Mouse (Mus musculus) MEL (cell line): ENCODE data around the gene Ppp2r1b. TPM values are rescaled to one million over a fixed set of nuclear protein-coding genes. Genes with fewer than 3 reads are reported as not detected.

Source experiments
- DNase-seq: peaks from one replicate; pipeline ENCODE4 v3.0.0; 2011; ENCODE audit warnings: low read depth, low spot score
- H3K27ac ChIP-seq: 2 replicates; pipeline ENCODE4 v1.5.1; 2012; ENCODE audit warnings: low read depth, mild to moderate bottlenecking, control low read depth, low read length, moderate library complexity; ENCODE audit not compliant: control insufficient read depth
- H3K27me3 ChIP-seq, 2 experiments: fragments of 150-350 bp in 1 of 2; sonication (generic) in 1 of 2; 2 replicates each; pipeline ENCODE4 v1.6.1; 2012; ENCODE audit warnings: low read length in 2 of 2, mild to moderate bottlenecking in 2 of 2, improper control_type of control experiment in 1 of 2, moderate library complexity in 1 of 2; ENCODE audit not compliant: insufficient read depth in 2 of 2, control insufficient read depth in 1 of 2
- H3K36me3 ChIP-seq, 2 experiments: 2 replicates each; pipeline ENCODE4 v1.6.1; 2012 to 2014; ENCODE audit warnings: low read length in 2 of 2, improper control_type of control experiment in 1 of 2, inconsistent platforms in 1 of 2, mild to moderate bottlenecking in 1 of 2; ENCODE audit not compliant: insufficient read depth in 2 of 2, control insufficient read depth in 1 of 2
- H3K4me1 ChIP-seq, 2 experiments: fragments of 150-350 bp in 1 of 2; sonication (generic) in 1 of 2; 2 replicates each; pipeline ENCODE4 v1.6.1; 2012; ENCODE audit warnings: low read length in 2 of 2, improper control_type of control experiment in 1 of 2, mild to moderate bottlenecking in 1 of 2; ENCODE audit not compliant: insufficient read depth in 2 of 2, control insufficient read depth in 1 of 2
- H3K4me3 ChIP-seq, 2 experiments: fragments of 150-350 bp in 1 of 2; sonication (generic) in 1 of 2; 2 replicates each; pipeline ENCODE4 v1.5.1; 2012; ENCODE audit warnings: low read depth in 2 of 2, low read length in 2 of 2, mild to moderate bottlenecking in 2 of 2, moderate library complexity in 2 of 2, control low read depth in 1 of 2, improper control_type of control experiment in 1 of 2; ENCODE audit not compliant: control insufficient read depth in 1 of 2, insufficient read depth in 1 of 2
- H3K79me2 ChIP-seq: 2 replicates; pipeline ENCODE4 v1.6.1; 2012; ENCODE audit warnings: mild to moderate bottlenecking, low read length, moderate library complexity; ENCODE audit not compliant: control insufficient read depth, poor library complexity, insufficient read depth
- H3K9ac ChIP-seq: 2 replicates; pipeline ENCODE4 v1.6.1; 2012; ENCODE audit warnings: low read depth, mild to moderate bottlenecking, control low read depth, low read length, moderate library complexity; ENCODE audit not compliant: control insufficient read depth, poor library complexity, severe bottlenecking
- H3K9me3 ChIP-seq: fragments of 150-350 bp; sonication (generic); replicated peaks from 2 replicates; pipeline ENCODE4 v1.6.1; 2012; ENCODE audit warnings: mild to moderate bottlenecking, low read length, improper control_type of control experiment, moderate library complexity; ENCODE audit not compliant: insufficient read depth
- CHD1 ChIP-seq: IDR thresholded peaks from 2 replicates; pipeline ENCODE4 v1.6.1; 2012; ENCODE audit warnings: low read depth, mild to moderate bottlenecking, inconsistent platforms, low read length, improper control_type of control experiment
- E2F4 ChIP-seq: IDR thresholded peaks from 2 replicates; pipeline ENCODE4 v1.6.1; 2011; ENCODE audit warnings: low read depth, low read length, improper control_type of control experiment, borderline replicate concordance
- GABPA ChIP-seq: IDR thresholded peaks from 2 replicates; pipeline ENCODE4 v1.6.1; 2012; ENCODE audit warnings: low read depth, mild to moderate bottlenecking, inconsistent platforms, low read length, improper control_type of control experiment, moderate library complexity
- HCFC1 ChIP-seq: IDR thresholded peaks from 2 replicates; pipeline ENCODE4 v1.6.1; 2012; ENCODE audit warnings: low read depth, mild to moderate bottlenecking, inconsistent platforms, low read length, improper control_type of control experiment, moderate library complexity
- MAFK ChIP-seq: IDR thresholded peaks from 2 replicates; pipeline ENCODE4 v1.6.1; 2011; ENCODE audit warnings: low read depth, mild to moderate bottlenecking, low read length, improper control_type of control experiment, borderline replicate concordance
- MAX ChIP-seq: IDR thresholded peaks from 2 replicates; pipeline ENCODE4 v1.6.1; 2011; ENCODE audit warnings: low read length, improper control_type of control experiment
- MAZ ChIP-seq: IDR thresholded peaks from 2 replicates; pipeline ENCODE4 v1.6.1; 2012; ENCODE audit warnings: low read depth, mild to moderate bottlenecking, inconsistent platforms, low read length, improper control_type of control experiment
- MXI1 ChIP-seq: IDR thresholded peaks from 2 replicates; pipeline ENCODE4 v1.6.1; 2011; ENCODE audit warnings: mild to moderate bottlenecking, low read depth, low read length, improper control_type of control experiment
- MYC ChIP-seq: IDR thresholded peaks from 2 replicates; pipeline ENCODE4 v1.6.1; 2011; ENCODE audit warnings: low read depth, mild to moderate bottlenecking, low read length, improper control_type of control experiment, moderate library complexity
- POLR2A ChIP-seq, 2 experiments: IDR thresholded peaks; 2 replicates each; pipeline ENCODE4 v1.6.1; 2011 to 2012; ENCODE audit warnings: low read length in 2 of 2, mild to moderate bottlenecking in 2 of 2, control low read depth in 1 of 2, improper control_type of control experiment in 1 of 2, low read depth in 1 of 2, moderate library complexity in 1 of 2; ENCODE audit not compliant: control insufficient read depth in 1 of 2, insufficient read depth in 1 of 2, poor library complexity in 1 of 2
- POLR2AphosphoS5 ChIP-seq: IDR thresholded peaks from 2 replicates; pipeline ENCODE4 v1.6.1; 2012; ENCODE audit warnings: low read depth, borderline replicate concordance, mild to moderate bottlenecking, inconsistent platforms, low read length, moderate library complexity, mixed read lengths
- SIN3A ChIP-seq: IDR thresholded peaks from 2 replicates; pipeline ENCODE4 v1.6.1; 2012; ENCODE audit warnings: low read length, improper control_type of control experiment, inconsistent platforms
- SMC3 ChIP-seq: IDR thresholded peaks from 2 replicates; pipeline ENCODE4 v1.6.1; 2011; ENCODE audit warnings: low read depth, low read length, improper control_type of control experiment
- TAL1 ChIP-seq: IDR thresholded peaks from 2 replicates; pipeline ENCODE4 v1.6.1; 2012; ENCODE audit warnings: mild to moderate bottlenecking, inconsistent platforms, low read length, moderate library complexity, mixed read lengths
- TBP ChIP-seq: IDR thresholded peaks from 2 replicates; pipeline ENCODE4 v1.8.0; 2011; ENCODE audit warnings: low read depth, low read length, improper control_type of control experiment
- USF1 ChIP-seq: IDR thresholded peaks from 2 replicates; pipeline ENCODE4 v1.6.1; 2014; ENCODE audit warnings: low read depth, mild to moderate bottlenecking, inconsistent platforms, low read length, improper control_type of control experiment, moderate library complexity
- ZNF384 ChIP-seq: IDR thresholded peaks from 2 replicates; pipeline ENCODE4 v1.6.1; 2012; ENCODE audit warnings: low read depth, mild to moderate bottlenecking, inconsistent platforms, low read length, improper control_type of control experiment
- polyA plus RNA-seq, 2 experiments: library from polyadenylated mRNA; stranded (reverse) in 1 of 2; unstranded in 1 of 2; fragments of >175 nt in 1 of 2; fragments of >200 nt in 1 of 2; gene quantifications; 2 replicates each; pipeline versions ENCODE4 v1.2.1 to v1.2.4; 2012; ENCODE audit warnings: low replicate concordance in 2 of 2, low read depth in 1 of 2; ENCODE audit not compliant: insufficient read length in 2 of 2, insufficient read depth in 1 of 2, missing spikeins in 1 of 2
- total RNA-seq: library from RNA; depleted of rRNA; stranded (reverse); fragments of 300-350 nt; gene quantifications from 2 replicates; pipeline ENCODE4 v1.2.3, GENCODE M21; 2012

The Ppp2r1b gene
- total and polyA plus RNA-seq, 3 experiments, result 67.6 to 101 TPM; not detected in 1

DNA sequence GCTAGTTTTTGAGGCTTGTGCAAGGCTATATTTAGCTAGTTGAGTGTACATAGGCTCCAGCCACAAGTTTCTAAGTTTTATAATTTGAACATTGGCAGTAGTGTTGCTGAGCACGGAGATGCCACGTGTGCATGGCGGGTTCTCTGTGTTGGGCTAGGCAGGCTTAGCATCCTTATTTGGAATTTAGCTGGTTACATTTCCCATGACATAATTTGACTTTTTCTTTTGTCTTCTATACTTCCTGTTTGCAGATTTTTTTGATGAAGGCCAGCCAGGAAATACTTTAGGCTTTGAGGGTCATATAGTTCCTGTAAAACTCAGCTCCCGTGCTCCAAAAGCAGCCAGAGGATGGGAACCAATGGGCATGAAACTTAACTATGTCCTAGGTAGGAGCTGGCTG lies 18.7 kb downstream of the Ppp2r1b start:
- H3K27me3 ChIP-seq, result no peaks in the 10 kb centered on the region
- no peak overlapping the region for H3K9ac ChIP-seq
- TF ChIP-seq HCFC1, result no peak
- TF ChIP-seq TBP, result no peak
- no peak for TF ChIP-seq GABPA
- no peak for TF ChIP-seq MAZ
- no peak for TF ChIP-seq MAX
- no peak for TF ChIP-seq CHD1
- H3K36me3 ChIP-seq, result peaks cover 0 to 35% of the 10 kb centered on the region in 2 experiments; a peak in 2 of 4 replicates
- H3K27ac ChIP-seq, result no peak overlapping the region
- peaks cover 6% of the 10 kb centered on the region; the same call in 1 of the 2 replicates for H3K79me2 ChIP-seq
- H3K9me3 ChIP-seq, result no peaks in the 10 kb centered on the region
- no peak overlapping the region for H3K4me3 ChIP-seq
- no peaks in the 10 kb centered on the region for H3K4me1 ChIP-seq
- DNase-seq, result no peak

DNA sequence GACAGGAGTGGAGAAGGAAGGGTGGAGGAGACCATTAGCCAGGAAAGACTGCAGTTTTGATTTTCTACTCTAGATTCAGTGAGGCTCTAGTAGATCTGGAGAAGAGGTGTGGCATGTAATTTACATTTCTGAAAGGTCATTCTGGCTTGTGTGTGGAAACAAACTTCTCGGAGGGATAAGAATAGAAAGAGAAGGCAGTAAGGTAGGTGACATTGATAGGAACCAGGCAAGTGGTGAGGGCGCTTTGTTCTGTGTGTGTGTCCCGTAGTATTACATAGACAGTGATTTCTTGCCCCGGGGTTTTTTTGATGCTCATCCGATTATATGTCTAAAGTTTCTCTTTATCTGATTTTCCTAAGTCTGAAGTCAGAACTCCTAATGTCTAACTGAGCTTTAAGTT lies 19.8 kb downstream of the Ppp2r1b start:
- Histone ChIP-seq H3K27me3 (no peaks in the 10 kb centered on the region), H3K9ac (no peak overlapping the region)
- TF ChIP-seq SMC3, result no peak
- TF ChIP-seq POLR2A (IDR thresholded peaks at IDR 0.05; ENCODE audit: control insufficient read depth in 1 of 2, insufficient read depth in 1 of 2, low read depth in 1 of 2, low read length in 2 of 2, poor library complexity in 1 of 2), result 0 out of 4 replicates have a peak, but pooled peaks of 1 of the 2 experiments have one; percentile 14
- TF ChIP-seq, all 39 proteins: peak for 1
- H3K36me3 ChIP-seq, result peaks cover 0 to 35% of the 10 kb centered on the region in 2 experiments; a peak in 2 of 4 replicates
- no peaks in the 10 kb centered on the region; the same call in 1 of the 2 replicates for H3K79me2 ChIP-seq
- H3K4me1 ChIP-seq, result no peaks in the 10 kb centered on the region
- no peaks in the 10 kb centered on the region for H3K9me3 ChIP-seq
- no peak overlapping the region for H3K4me3 ChIP-seq
- DNase-seq, result no peak
- no peak overlapping the region for H3K27ac ChIP-seq

GRCm38 (mm10) chr9:50865803-50866202 lies 20.7 kb downstream of the Ppp2r1b start:
- peaks cover 0 to 38% of the 10 kb centered on the region in 2 experiments; a peak in 2 of 4 replicates for H3K36me3 ChIP-seq
- H3K79me2 ChIP-seq, result peaks cover 3% of the 10 kb centered on the region; the same call in 1 of the 2 replicates
- no peaks in the 10 kb centered on the region for H3K27me3 ChIP-seq
- H3K27ac ChIP-seq, result no peak overlapping the region
- H3K9ac ChIP-seq, result no peak overlapping the region
- no peak for DNase-seq
- H3K9me3 ChIP-seq, result no peaks in the 10 kb centered on the region
- TF ChIP-seq TBP, result no peak
- TF ChIP-seq SIN3A, result no peak
- TF ChIP-seq GABPA, result no peak
- no peak for TF ChIP-seq E2F4
- TF ChIP-seq USF1, result no peak
- TF ChIP-seq MAX, result no peak
- no peak for TF ChIP-seq ZNF384
- no peak for TF ChIP-seq MXI1
- no peak for TF ChIP-seq POLR2AphosphoS5
- TF ChIP-seq POLR2A (IDR thresholded peaks at IDR 0.05; ENCODE audit: control insufficient read depth in 1 of 2, insufficient read depth in 1 of 2, low read depth in 1 of 2, low read length in 2 of 2, poor library complexity in 1 of 2), result no peak
- no peak for TF ChIP-seq TAL1
- no peak for TF ChIP-seq MYC
- no peak for TF ChIP-seq MAFK
- TF ChIP-seq, all 39 proteins: peak for 0
- Histone ChIP-seq H3K4me3 (no peak overlapping the region), H3K4me1 (no peaks in the 10 kb centered on the region)
